ENCODE assay signal across 16 mouse cellular contexts in the genomic region with DNA sequence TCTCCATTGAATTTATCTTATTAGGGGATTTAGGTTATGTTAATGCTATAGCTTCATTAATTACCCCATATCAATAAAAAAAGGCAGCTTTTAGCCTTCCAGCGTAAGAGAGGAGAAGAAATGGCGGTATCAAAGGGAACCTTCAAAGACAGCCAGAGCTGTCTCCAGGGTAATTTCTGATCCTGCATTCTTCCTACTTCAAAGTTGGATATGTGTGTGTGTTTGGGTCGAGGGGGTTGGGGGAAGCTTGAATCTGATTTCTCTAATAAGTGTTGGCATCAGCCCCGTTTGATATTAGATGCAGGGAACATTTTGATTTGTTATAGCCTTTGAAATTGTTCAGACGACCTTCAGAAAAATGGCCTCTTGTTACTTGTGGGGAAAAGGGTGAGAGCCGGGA.
"Had no signal": no experiment of that assay in that cellular context is flagged by ENCODE, and none has a peak within 500 bp of the region (broad histone marks: within the 10 kb centered on the region; RNA-seq: fewer than 3 reads in every experiment).

No protein-coding gene starts in this region.

- H3K4me1 ChIP-seq: liver, embryonic 13.5 days; liver, embryonic 15.5 days; lung, embryonic 15.5 days had no signal

- H3K4me2 ChIP-seq: liver, embryonic 11.5 days; liver, embryonic 13.5 days; liver, embryonic 15.5 days; lung, embryonic 15.5 days; neural tube, embryonic 12.5 days had no signal

- H3K27me3 ChIP-seq: liver, embryonic 13.5 days; liver, embryonic 15.5 days; lung, embryonic 15.5 days; megakaryocyte, embryonic 14.5 days; neural tube, embryonic 12.5 days had no signal

- H3K27ac ChIP-seq: liver, embryonic 13.5 days; liver, embryonic 15.5 days; lung, embryonic 15.5 days; macrophage; neural tube, embryonic 12.5 days had no signal

- H3K9ac ChIP-seq: liver, embryonic 13.5 days; liver, embryonic 15.5 days; liver, postnatal 0 days; lung, embryonic 15.5 days; neural tube, embryonic 12.5 days had no signal

- H3K36me3 ChIP-seq: liver, embryonic 13.5 days; liver, embryonic 15.5 days; lung, embryonic 15.5 days; neural tube, embryonic 12.5 days had no signal

- H3K4me3 ChIP-seq: liver, embryonic 13.5 days; liver, embryonic 15.5 days; lung, embryonic 15.5 days; neural tube, embryonic 12.5 days had no signal

- ATAC-seq: liver, postnatal 0 days; lung, postnatal 0 days had no signal

- H3K9me3 ChIP-seq: liver, embryonic 13.5 days; liver, embryonic 15.5 days; lung, embryonic 15.5 days; megakaryocyte, embryonic 14.5 days; neural tube, embryonic 12.5 days had no signal

- DNase-seq: liver, embryonic 13.5 days; liver, postnatal 0 days; lung, adult 2 months; lung, postnatal 14 days; lung, postnatal 36 days; right cerebral cortex, postnatal 14 days; thymus, adult 18-20 months; thymus, postnatal 14 days; thymus, postnatal 36 days had no signal
